Mouse (Mus musculus): ENCODE data around the gene Dst.
A peak's percentile ranks its signal among the peaks of the same experiment; 100 is the strongest.

Gene Dst

GRCm38 (mm10) chr1:34106606-34107005 is 198.6 kb downstream of the Dst start:
- no peak for DNase-seq

- DNase-seq: no peak
These were observed 199.1 kb downstream of the Dst start for GRCm38 (mm10) chr1:34107076-34107475.

GRCm38 (mm10) chr1:34109599-34110210 is 201.7 kb downstream of the Dst start:
- DNase-seq: no peak

- DNase-seq: no peak
These were observed 202.8 kb downstream of the Dst start for GRCm38 (mm10) chr1:34110862-34111261.

DNA sequence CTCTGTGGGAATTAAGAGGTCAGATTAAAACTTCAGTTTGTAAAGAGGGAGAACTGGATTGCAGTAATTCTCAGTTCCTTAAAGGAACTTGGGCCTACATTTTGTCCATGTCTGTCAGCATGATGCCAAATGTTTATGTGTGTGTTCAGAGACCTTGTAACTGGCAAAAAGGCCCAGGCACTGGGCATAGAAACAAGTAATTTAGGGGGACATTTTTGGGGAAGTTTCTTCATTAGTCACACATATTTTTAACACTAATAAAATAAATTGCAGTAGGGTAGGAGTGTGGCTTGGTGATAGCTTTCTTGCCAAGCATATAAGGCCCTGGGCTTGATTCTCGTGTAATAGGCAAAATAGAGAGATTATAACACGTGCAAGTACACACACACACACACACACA is 203.9 kb downstream of the Dst start:
- DNase-seq: no peak

- peak in 1 of 2 experiments; percentile 31 for DNase-seq
These were observed 208.4 kb downstream of the Dst start for GRCm38 (mm10) chr1:34116444-34116843.

DNA sequence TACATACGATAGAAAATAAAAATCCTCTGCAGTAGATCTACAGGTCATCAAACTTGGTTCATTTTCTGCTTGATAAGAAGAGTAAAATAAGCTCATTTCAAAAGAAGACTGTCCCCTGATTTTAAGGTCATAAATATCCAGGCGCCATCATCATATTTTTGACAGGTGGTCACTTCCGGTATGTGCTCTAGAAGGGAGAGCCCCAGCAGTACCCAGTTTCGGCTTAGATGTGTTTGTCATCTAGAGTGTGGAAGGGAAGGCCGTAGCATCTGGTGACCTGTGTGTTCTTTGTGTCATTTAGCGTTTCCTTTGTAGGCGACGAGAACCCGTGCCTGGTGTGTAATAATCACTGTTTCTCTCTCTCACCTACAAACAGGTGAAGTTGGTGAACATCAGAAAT is 209.0 kb downstream of the Dst start:
- DNase-seq: no peak

GRCm38 (mm10) chr1:34117709-34118108 is 209.7 kb downstream of the Dst start:
- no peak for DNase-seq

DNA sequence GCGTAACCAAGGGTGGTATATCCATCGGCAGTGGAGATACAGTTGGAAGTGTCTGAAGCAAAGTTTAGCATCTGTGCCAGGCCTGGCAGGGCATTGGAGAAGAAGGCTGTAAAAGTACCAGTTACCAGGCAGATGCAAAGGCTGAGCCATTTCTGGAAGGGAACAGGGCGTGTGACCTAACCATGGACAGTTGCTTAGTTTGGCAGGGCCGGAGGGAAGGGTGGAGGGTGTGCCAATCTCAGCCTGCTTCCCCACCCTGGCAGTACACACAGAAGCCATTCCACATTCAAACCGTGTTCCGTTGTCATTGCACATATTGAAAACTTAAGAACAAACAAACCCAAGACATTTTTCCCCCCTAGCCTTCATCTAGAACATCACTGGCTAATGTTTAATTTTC is 212.0 kb downstream of the Dst start:
- DNase-seq: peak in 1 of 2 experiments; percentile 28

GRCm38 (mm10) chr1:34120602-34121001 is 212.6 kb downstream of the Dst start:
- peak in 1 of 2 experiments; percentile 25 for DNase-seq

DNA sequence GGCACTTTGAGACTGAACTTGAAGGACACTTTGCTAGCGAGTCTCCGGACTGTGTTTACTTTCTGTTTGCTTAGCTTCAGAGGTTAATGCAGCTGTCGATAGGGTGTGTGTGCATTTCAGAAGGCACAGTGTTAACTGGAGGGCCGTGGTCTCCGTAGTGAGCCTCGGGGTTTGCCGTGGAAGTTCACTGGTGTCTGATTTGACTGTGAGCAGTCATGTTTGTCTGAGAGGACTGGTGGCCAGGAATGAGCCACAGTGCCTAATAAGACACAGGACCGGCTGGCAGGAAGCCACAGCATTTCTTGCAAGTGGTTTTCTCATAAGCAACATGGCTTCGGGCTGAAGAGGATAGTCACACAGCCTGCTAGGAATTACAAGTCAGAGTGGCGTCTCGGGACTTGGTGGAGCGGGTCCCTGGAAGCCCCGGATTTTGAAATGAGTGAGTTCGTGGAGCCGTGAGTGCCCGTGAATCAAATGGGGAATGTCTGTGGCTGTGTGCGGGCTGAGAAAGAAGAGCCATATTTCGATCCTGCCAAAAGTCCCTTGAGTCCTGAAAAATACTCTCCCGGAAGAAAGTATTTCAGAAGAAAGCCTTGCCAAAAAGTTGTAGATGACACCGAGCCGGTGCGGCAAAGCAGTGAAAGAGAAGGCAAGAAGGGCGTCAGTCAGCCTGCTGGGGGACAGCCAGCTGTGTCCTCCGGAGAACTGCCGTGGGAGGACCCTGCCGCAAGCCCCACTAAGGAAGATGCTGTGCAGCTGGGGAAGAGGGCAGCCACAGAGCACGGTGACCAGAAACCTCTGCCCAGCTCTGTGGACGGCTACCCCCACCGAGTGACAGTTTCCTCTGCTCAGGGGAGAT is 213.4 kb downstream of the Dst start:
- peak; percentile 91 to 94 for DNase-seq

- peak in 1 of 2 experiments; percentile 44 for DNase-seq
These were observed 214.2 kb downstream of the Dst start for GRCm38 (mm10) chr1:34122198-34122597.

GRCm38 (mm10) chr1:34122905-34123304 is 214.9 kb downstream of the Dst start:
- DNase-seq: peak; percentile 37 to 51

DNA sequence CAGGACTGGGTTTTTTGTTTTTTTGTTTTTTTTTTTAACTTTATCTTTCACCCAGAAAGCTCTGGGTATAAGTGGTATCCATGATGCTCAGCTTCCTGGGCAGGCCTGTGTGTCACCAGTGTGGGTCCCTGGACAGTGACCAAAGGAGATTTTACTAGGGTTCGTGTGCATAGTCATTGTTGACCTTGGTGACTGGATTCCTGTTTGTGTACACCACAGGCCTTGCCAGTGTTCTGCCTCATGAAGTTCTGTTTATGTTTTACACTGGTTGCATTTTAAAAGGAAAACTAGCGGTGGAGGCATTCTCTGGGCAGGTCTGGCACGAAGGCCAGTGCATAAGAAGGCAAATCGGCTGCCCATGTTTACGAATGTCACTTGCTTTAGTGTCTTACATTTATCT is 215.3 kb downstream of the Dst start:
- peak; percentile 64 to 79 for DNase-seq

DNA sequence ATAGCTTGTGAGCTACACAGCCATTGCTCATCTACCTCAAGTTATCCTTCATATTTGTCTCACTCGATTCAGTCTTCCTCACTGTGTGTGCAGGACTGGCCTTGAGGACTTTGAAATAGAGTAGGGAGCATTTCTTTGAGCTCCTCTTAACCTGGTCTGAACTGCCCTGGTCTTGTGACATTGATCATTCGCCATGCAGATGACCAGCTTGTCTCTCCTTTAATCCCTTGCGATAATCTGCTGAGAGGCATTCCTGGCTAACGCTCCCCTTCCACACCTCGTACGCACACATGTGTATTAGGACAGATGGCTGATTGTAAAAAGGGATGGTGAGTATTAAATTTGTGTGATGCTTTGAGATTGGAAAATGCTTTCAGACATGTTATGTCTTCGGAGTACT is 216.4 kb downstream of the Dst start:
- DNase-seq: peak; percentile 49 to 50

DNA sequence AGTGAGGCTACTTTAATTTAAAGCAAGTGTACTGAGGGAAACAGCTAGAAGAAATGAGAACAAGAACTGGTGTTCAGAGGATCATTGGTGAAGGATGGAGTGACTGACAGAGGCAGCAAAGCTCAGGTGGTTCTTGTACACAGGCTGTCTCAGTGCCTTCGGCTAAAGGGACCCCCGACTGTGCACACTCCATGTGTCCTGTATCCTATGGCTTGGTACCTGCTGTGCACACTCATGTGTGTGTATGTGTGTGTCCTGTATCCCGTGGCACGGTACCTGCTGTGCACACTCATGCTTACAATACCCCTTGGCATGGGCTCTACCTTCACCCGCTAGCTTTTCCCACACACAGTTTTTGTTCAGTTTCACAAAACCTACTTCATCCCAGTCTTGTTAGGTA is 217.1 kb downstream of the Dst start:
- DNase-seq: no peak

- no peak for DNase-seq
These were observed 219.9 kb downstream of the Dst start for GRCm38 (mm10) chr1:34127714-34128474.

DNA sequence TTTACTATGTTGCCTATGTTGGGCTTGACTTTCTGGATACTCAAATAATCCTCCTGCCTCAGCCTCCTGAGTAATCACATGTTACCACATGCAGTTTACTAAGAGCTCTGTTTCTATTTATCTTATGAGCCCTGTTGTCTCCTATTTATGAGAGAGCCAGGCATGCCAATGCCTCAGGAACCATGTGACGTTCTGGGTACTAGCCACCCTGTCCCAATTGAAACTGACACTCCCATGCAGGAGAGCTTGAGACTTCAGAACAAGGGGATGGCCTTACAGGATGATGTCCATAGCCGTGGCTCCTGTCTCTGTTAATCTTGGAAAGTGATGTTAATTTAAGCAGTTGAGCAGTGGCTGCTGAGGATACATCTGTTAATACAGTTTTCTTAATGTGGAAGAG is 220.8 kb downstream of the Dst start:
- DNase-seq: no peak

GRCm38 (mm10) chr1:34129691-34130090 is 221.7 kb downstream of the Dst start:
- no peak for DNase-seq

GRCm38 (mm10) chr1:34130804-34131203 is 222.8 kb downstream of the Dst start:
- DNase-seq: peak in 1 of 2 experiments; percentile 26

DNA sequence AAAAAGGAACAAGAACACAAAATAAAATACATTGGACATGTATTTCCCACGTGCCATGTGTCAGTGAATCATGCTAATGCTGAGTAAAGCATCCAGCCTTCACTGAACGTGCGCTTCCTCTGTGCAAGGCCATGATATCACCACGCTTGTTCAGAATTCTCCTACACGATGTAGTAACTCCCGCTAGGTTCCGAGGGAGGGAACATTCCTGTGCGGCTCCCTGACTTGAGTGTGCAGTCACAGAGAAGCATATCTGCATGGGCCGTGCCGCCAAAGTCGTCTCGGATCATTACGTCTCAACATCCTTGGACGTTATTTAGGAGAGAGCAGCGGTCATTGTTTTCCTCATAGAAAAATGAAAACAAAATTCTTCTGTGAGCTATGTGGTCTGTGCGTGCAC is 224.8 kb downstream of the Dst start:
- peak in 1 of 2 experiments; percentile 49 for DNase-seq

- DNase-seq: peak; percentile 58 to 75
These were observed 227.5 kb downstream of the Dst start for GRCm38 (mm10) chr1:34135535-34135934.

GRCm38 (mm10) chr1:34139191-34139853 is 231.3 kb downstream of the Dst start:
- DNase-seq: peak in 1 of 2 experiments; percentile 23

Measured in kidney, postnatal 36 days (tissue).